Mouse (Mus musculus) intestine, embryonic 16.5 days (tissue): ENCODE data around the gene Tut1. TPM values are rescaled to one million over a fixed set of nuclear protein-coding genes. Genes with fewer than 3 reads are reported as not detected.

ENCODE experiments used
- ATAC-seq: fragments of 200-750 bp; cut with Nextera tagmentation; 2 replicates; pipeline ENCODE4 v1.8.0; 2017; ENCODE audit warnings: moderate TSS enrichment, moderate library complexity
- H3K27ac ChIP-seq: fragments of 300-500 bp; sonication (generic); 2 replicates; pipeline ENCODE4 v1.5.1; 2014; ENCODE audit warnings: mild to moderate bottlenecking, low read length
- H3K27me3 ChIP-seq: fragments of 300-500 bp; sonication (generic); replicated peaks from 2 replicates; pipeline ENCODE4 v1.6.1; 2014; ENCODE audit warnings: low read length, control low read depth, mixed read lengths; ENCODE audit not compliant: control insufficient read depth, insufficient read depth
- H3K36me3 ChIP-seq: fragments of 300-500 bp; sonication (generic); 2 replicates; pipeline ENCODE4 v1.6.1; 2014; ENCODE audit warnings: low read length, control low read depth; ENCODE audit not compliant: control insufficient read depth, insufficient read depth
- H3K4me1 ChIP-seq: fragments of 300-500 bp; sonication (generic); 2 replicates; pipeline ENCODE4 v1.6.1; 2014; ENCODE audit warnings: low read length, control low read depth, mixed read lengths; ENCODE audit not compliant: control insufficient read depth, insufficient read depth
- H3K4me2 ChIP-seq: fragments of 300-500 bp; sonication (generic); 2 replicates; pipeline ENCODE4 v1.6.1; 2014; ENCODE audit warnings: low read depth, low read length, control low read depth
- H3K4me3 ChIP-seq: fragments of 300-500 bp; sonication (generic); 2 replicates; pipeline ENCODE4 v1.5.1; 2014; ENCODE audit warnings: mild to moderate bottlenecking, low read length
- H3K9ac ChIP-seq: fragments of 300-500 bp; sonication (generic); 2 replicates; pipeline ENCODE4 v1.6.1; 2014; ENCODE audit warnings: low read depth, low read length
- H3K9me3 ChIP-seq: fragments of 300-500 bp; sonication (generic); 2 replicates; pipeline ENCODE4 v1.6.1; 2016; ENCODE audit warnings: low read length, control low read depth; ENCODE audit not compliant: control insufficient read depth
- WGBS: fragments of 180-500 bp; shearing (Covaris S2); extraction: QIAGEN DNeasy Blood & Tissue Kit; methylation state at CpG from one replicate; pipeline ENCODE4 v1.1.7; 2014; 5-methylcytosine and 5-hydroxymethylcytosine counted together
- polyA plus RNA-seq: library from polyadenylated mRNA; unstranded; fragments of >200 nt; fragmentation: Nextera tagmentation; extraction: Ambion mirVana; gene quantifications from 2 replicates; pipeline ENCODE4 v1.2.1, GENCODE M21; 2015

Tut1 gene
- polyA plus RNA-seq, 1 experiment from 2014 or later, result 31.7 TPM

- peak; percentile 95 for ATAC-seq
- H3K27ac ChIP-seq, result peak within 1 kb of the TSS; percentile 92
- H3K4me2 ChIP-seq, result peak within 1 kb of the TSS; percentile 74
- WGBS, result under 1% methylated on average over 64 of the region's 64 CpGs
- peaks cover 16% of the 10 kb centered on the region for H3K36me3 ChIP-seq
- H3K4me1 ChIP-seq, result peaks cover 28% of the 10 kb centered on the region
- H3K4me3 ChIP-seq, result peak within 1 kb of the TSS; percentile 62
- H3K27me3 ChIP-seq, result no peaks in the 10 kb centered on the region
- peak within 1 kb of the TSS; percentile 86 for H3K9ac ChIP-seq
- no peaks in the 10 kb centered on the region for H3K9me3 ChIP-seq
These were observed 12.0 kb upstream of the Tut1 start, which contains the start of gene Mta2 for GRCm38 (mm10) chr19:8941515-8942217. TSS of gene Mta2 (plus strand) at chr19:8941875.

- Histone ChIP-seq H3K4me2 (peak overlapping the region; percentile 63), H3K4me3 (peak overlapping the region; percentile 62), H3K36me3 (peaks cover 17% of the 10 kb centered on the region), H3K4me1 (peaks cover 28% of the 10 kb centered on the region), H3K9ac (peak overlapping the region; percentile 86), H3K9me3 (no peaks in the 10 kb centered on the region), H3K27me3 (no peaks in the 10 kb centered on the region), H3K27ac (peak overlapping the region; percentile 92)
- WGBS, result under 1% methylated on average over 46 of the region's 46 CpGs
- ATAC-seq, result peak; percentile 54
These were observed 11.2 kb upstream of the Tut1 start for GRCm38 (mm10) chr19:8942276-8942964.

DNA sequence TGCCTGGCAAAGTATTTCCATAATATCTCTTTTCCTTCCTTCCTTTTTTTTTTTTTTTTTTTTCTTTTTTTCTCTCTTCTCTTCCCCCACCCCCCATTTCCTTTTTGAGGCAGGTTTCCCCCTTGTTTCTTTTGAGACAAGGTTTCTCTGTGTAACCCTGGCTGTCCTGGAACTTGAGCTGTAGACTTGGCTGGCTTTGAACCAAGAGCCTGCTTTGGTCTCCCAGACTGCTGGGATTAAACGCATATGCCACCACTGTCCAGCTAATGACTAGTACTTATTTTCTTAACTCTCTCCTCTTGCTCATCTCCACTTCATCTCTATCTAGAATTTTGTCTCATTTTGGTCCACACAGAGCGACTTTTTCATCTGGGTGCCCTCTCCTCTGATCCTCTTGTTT, 10.6 kb upstream of the Tut1 start:
- WGBS, result 59% methylated on average over 2 of the region's 2 CpGs
- Histone ChIP-seq H3K27me3 (no peaks in the 10 kb centered on the region), H3K4me2 (peak overlapping the region; percentile 63), H3K4me1 (peaks cover 28% of the 10 kb centered on the region), H3K9me3 (no peaks in the 10 kb centered on the region), H3K4me3 (peak overlapping the region; percentile 62), H3K36me3 (peaks cover 20% of the 10 kb centered on the region), H3K27ac (peak overlapping the region; percentile 33), H3K9ac (peak overlapping the region; percentile 86)
- ATAC-seq, result no peak

- Histone ChIP-seq H3K4me3 (0 out of 2 replicates have a peak overlapping the region, but pooled peaks have one; percentile 13), H3K9ac (peak overlapping the region; percentile 26), H3K4me1 (peaks cover 28% of the 10 kb centered on the region), H3K27ac (0 out of 2 replicates have a peak overlapping the region, but pooled peaks have one; percentile 25), H3K27me3 (no peaks in the 10 kb centered on the region), H3K9me3 (no peaks in the 10 kb centered on the region), H3K36me3 (peaks cover 20% of the 10 kb centered on the region), H3K4me2 (peak overlapping the region; percentile 63)
- WGBS, result 39% methylated on average over 5 of the region's 5 CpGs
- ATAC-seq, result no peak
These were observed 9.6 kb upstream of the Tut1 start for GRCm38 (mm10) chr19:8944062-8944461.

GRCm38 (mm10) chr19:8944750-8945149, 8.9 kb upstream of the Tut1 start:
- Histone ChIP-seq H3K4me3 (peak overlapping the region; percentile 37), H3K27me3 (no peaks in the 10 kb centered on the region), H3K36me3 (peaks cover 20% of the 10 kb centered on the region), H3K4me1 (peaks cover 28% of the 10 kb centered on the region), H3K9me3 (no peaks in the 10 kb centered on the region), H3K4me2 (peak overlapping the region; percentile 56), H3K27ac (peak overlapping the region; percentile 41; the same call in 1 of the 2 replicates), H3K9ac (peak overlapping the region; percentile 58)
- WGBS, result 23% methylated on average over 5 of the region's 5 CpGs
- no peak for ATAC-seq

DNA sequence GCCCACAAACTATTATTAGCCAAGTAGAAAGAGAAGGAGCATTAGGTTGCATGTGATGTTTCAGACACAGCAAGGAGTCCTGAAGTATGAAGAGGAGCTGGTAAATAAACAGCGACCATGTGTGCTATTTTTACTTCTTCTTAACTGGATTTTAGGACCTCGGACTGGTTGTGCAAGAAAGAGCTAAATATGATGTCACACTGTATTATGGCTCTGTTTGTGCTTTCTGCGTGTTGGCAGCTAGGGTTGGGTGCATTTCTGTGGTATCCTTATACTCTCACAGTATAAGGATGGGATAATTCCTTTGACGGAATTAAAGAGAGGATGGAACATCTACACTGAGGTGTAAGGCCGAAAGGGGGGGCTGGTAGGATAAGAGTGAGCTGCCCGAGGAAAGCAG, 8.4 kb upstream of the Tut1 start:
- H3K4me1 ChIP-seq, result peaks cover 28% of the 10 kb centered on the region
- peak overlapping the region; percentile 56 for H3K4me2 ChIP-seq
- peak overlapping the region; percentile 41; the same call in 1 of the 2 replicates for H3K27ac ChIP-seq
- ATAC-seq, result no peak
- H3K9me3 ChIP-seq, result no peaks in the 10 kb centered on the region
- H3K27me3 ChIP-seq, result no peaks in the 10 kb centered on the region
- H3K36me3 ChIP-seq, result peaks cover 20% of the 10 kb centered on the region
- H3K9ac ChIP-seq, result peak overlapping the region; percentile 58
- peak overlapping the region; percentile 37 for H3K4me3 ChIP-seq
- WGBS, result 78% methylated on average over 6 of the region's 6 CpGs

DNA sequence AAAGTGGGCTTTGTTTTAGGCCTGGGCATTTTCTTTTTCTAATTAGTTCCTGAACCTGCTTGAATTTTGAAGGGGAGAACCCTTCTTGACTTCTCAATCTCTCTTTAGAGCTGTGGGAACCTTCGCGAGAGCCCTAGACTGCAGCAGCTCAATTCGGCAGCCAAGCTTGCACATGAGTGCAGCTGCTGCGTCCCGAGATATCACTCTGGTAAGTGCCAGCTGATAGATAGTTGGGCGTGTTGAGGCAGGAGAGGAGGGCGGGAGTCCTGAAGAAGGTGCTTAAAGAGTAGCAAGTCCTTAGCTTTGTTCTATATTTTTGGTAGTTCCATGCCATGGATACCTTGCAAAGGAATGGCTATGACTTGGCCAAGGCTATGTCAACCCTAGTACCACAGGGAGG, 6.7 kb upstream of the Tut1 start:
- Histone ChIP-seq H3K36me3 (peaks cover 27% of the 10 kb centered on the region), H3K9ac (no peak overlapping the region), H3K9me3 (no peaks in the 10 kb centered on the region), H3K27ac (no peak overlapping the region), H3K4me1 (peaks cover 19% of the 10 kb centered on the region), H3K4me3 (no peak overlapping the region), H3K27me3 (no peaks in the 10 kb centered on the region), H3K4me2 (no peak overlapping the region)
- 92% methylated on average over 7 of the region's 7 CpGs for WGBS
- ATAC-seq, result no peak

DNA sequence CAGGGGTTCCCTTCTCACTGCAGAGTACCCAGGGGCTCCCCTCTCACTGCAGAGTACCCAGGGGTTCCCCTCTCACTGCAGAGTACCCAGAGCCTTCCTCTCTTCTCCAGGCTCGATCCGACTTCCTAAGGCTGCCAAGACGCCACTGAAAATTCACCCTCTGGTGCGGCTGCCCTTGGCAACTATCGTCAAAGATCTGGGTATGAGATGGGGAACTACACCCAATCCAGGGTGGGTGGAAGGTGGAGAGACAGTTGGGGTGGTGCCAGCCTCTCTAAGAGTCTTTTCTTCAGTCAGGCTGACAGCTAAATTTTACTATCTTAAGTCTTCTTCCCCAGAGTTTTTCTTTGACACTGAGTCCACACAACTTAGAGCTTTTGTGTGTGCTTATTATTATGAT, 3.5 kb upstream of the Tut1 start:
- no peak for ATAC-seq
- H3K4me1 ChIP-seq, result peaks cover 9% of the 10 kb centered on the region
- no peak overlapping the region for H3K4me3 ChIP-seq
- H3K9ac ChIP-seq, result no peak overlapping the region
- H3K4me2 ChIP-seq, result no peak overlapping the region
- H3K27me3 ChIP-seq, result no peaks in the 10 kb centered on the region
- WGBS, result 91% methylated on average over 5 of the region's 5 CpGs
- H3K27ac ChIP-seq, result no peak overlapping the region
- H3K9me3 ChIP-seq, result no peaks in the 10 kb centered on the region
- peaks cover 27% of the 10 kb centered on the region for H3K36me3 ChIP-seq

DNA sequence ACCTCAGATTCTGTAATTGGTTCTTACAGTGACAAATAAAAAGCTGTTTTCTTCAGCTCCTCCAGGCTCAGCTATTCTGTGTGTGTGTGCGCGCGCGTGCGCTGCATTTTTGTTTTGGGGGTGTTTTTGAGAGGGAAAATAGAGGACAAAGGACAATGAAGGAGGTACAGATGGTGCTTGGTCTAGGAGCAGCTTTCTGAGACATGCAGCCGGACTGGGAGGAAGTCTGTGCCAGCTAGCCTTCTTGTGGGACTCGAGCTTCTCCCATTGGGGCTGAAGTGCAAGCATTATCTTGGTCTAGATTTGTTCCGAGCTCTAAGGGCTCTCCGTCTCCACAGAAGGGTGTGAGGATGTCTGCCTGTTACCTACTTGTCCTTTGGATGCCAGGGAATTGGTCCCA, 1.4 kb upstream of the Tut1 start:
- no peak overlapping the region for H3K9ac ChIP-seq
- no peak overlapping the region for H3K4me3 ChIP-seq
- WGBS, result 88% methylated on average over 9 of the region's 9 CpGs
- H3K36me3 ChIP-seq, result peaks cover 18% of the 10 kb centered on the region
- ATAC-seq, result no peak
- no peak overlapping the region; the same call in 1 of the 2 replicates for H3K27ac ChIP-seq
- no peaks in the 10 kb centered on the region for H3K27me3 ChIP-seq
- H3K4me1 ChIP-seq, result peaks cover 9% of the 10 kb centered on the region
- no peak overlapping the region for H3K4me2 ChIP-seq
- H3K9me3 ChIP-seq, result no peaks in the 10 kb centered on the region
